Mouse (Mus musculus) adrenal gland, postnatal 25 days (tissue): ENCODE measurements around the gene Fibp. TPM values are rescaled to one million over a fixed set of nuclear protein-coding genes. Genes with fewer than 3 reads are reported as not detected.
A peak's percentile ranks its signal among the peaks of the same experiment; 100 is the strongest.

Experiments
- DNase-seq: peaks from one replicate; pipeline ENCODE4 v3.0.0; 2021; ENCODE audit warnings: mixed read lengths
- total RNA-seq: library from RNA; stranded (reverse); gene quantifications from 2 replicates; pipeline ENCODE4 v1.2.3, GENCODE M21; 2021

Gene Fibp
- total RNA-seq, 1 experiment from 2014 or later: 100 TPM

GRCm38 (mm10) chr19:5465037-5465436 lies 4.6 kb downstream of the Fibp start:
- DNase-seq: no peak

GRCm38 (mm10) chr19:5466916-5467500 lies 6.6 kb downstream of the Fibp start:
- no peak for DNase-seq

- DNase-seq: no peak
Measured at GRCm38 (mm10) chr19:5468374-5468773, 8.0 kb downstream of the Fibp start, which contains the start of gene Ctsw. Ctsw (minus strand) TSS chr19:5468507.

- DNase-seq: no peak
Measured at GRCm38 (mm10) chr19:5471846-5472245, 11.4 kb downstream of the Fibp start.

- DNase-seq: no peak
Measured at GRCm38 (mm10) chr19:5472857-5473256, 12.4 kb downstream of the Fibp start.

GRCm38 (mm10) chr19:5473720-5474119 lies 13.3 kb downstream of the Fibp start, which contains the start of gene Efemp2:
Efemp2 (plus strand) TSS chr19:5473954.
- peak; percentile 90 for DNase-seq

- peak; percentile 73 for DNase-seq
Measured at GRCm38 (mm10) chr19:5474281-5475068, 14.1 kb downstream of the Fibp start.

GRCm38 (mm10) chr19:5475069-5475714 lies 14.8 kb downstream of the Fibp start:
- DNase-seq: no peak

- no peak for DNase-seq
Measured at GRCm38 (mm10) chr19:5477004-5477667, 16.7 kb downstream of the Fibp start.

GRCm38 (mm10) chr19:5477668-5478300 lies 17.4 kb downstream of the Fibp start:
- no peak for DNase-seq

- DNase-seq: no peak
Measured at GRCm38 (mm10) chr19:5480016-5480415, 19.6 kb downstream of the Fibp start.

- no peak for DNase-seq
Measured at GRCm38 (mm10) chr19:5481398-5481797, 21.0 kb downstream of the Fibp start.

- DNase-seq: no peak
Measured at GRCm38 (mm10) chr19:5483386-5484359, 23.3 kb downstream of the Fibp start.

GRCm38 (mm10) chr19:5484496-5484895 lies 24.1 kb downstream of the Fibp start:
- no peak for DNase-seq

GRCm38 (mm10) chr19:5485371-5485770 lies 25.0 kb downstream of the Fibp start:
- DNase-seq: no peak

GRCm38 (mm10) chr19:5485821-5486220 lies 25.4 kb downstream of the Fibp start:
- no peak for DNase-seq

- no peak for DNase-seq
Measured at GRCm38 (mm10) chr19:5486286-5486685, 25.9 kb downstream of the Fibp start.

GRCm38 (mm10) chr19:5486771-5487170 lies 26.4 kb downstream of the Fibp start:
- no peak for DNase-seq

- DNase-seq: peak; percentile 98
Measured at GRCm38 (mm10) chr19:5487768-5488550, 27.5 kb downstream of the Fibp start, which contains the start of gene Mus81. Mus81 (minus strand) TSS chr19:5488402.
